Mouse (Mus musculus): ENCODE data around the gene Znhit1.

Znhit1 gene

DNA sequence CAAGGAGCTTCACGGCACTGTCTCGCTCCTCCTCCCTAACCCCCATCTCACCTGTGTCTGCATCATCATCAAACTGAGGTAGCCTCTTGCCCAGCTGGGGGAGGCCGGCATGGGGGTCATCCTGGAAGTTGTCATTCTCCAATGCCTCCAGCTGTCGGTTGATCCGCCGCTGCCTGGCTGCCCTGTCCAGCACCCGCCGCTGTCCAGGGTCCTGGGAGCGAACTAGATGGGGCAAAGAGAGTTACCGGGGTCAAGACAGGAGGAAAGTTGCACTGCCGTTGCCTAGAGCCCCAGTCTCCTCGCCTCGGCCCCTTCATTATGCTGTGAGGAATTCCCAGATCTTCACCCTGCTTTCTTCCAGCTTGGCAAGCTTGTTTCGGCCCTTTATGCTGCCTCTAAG, 3.0 kb downstream of the Znhit1 start:
- DNase-seq = no peak

DNA sequence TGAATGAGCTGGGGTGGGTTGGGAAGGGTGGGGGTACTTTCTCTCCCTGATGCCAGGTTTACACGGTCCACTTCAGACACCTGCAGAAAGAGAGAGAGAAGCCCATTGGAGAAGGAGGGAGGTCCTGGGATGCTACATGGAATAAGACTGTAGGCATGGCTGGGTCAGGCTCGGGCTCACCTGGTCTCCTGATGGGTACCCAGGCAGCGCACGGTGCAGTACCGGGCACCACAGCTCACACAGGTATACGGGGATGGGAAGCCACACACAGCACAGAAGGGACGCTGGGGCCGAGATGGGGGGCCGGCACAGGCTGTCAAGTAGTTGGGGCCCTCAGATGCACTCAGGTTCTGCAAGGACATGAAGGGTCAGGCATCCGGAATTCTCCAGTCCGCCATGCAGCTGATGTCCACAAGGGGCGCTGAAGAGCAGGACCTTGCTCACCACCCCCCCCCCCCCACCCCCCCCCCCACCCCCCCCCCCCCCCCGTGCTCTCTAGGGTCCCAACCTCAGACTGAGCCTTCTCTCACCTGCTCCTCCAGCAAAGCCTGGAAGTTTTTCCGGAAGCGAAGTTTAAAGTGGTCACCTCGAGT, 5.4 kb downstream of the Znhit1 start:
- DNase-seq = peak; percentile 45

DNA sequence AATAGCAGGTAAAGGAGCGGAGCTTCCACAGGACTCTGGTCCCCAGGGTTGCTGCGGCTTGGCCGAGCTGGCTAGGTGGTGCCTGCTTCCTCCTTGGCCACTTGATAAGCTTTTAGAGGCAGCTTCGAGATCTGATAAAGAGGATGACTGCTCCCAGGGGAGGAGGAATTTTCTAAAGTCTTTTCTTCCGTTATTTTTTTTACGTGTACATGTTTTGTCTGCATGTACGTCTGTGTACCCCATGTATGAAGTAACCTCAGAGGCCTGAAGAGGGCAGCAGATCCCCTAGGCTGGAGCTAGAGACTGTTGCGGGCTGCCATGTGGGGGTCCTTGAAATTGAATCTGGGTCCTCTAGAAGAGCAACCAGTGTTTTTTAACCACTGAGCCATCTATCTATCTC, 6.8 kb downstream of the Znhit1 start:
- no peak for DNase-seq

DNA sequence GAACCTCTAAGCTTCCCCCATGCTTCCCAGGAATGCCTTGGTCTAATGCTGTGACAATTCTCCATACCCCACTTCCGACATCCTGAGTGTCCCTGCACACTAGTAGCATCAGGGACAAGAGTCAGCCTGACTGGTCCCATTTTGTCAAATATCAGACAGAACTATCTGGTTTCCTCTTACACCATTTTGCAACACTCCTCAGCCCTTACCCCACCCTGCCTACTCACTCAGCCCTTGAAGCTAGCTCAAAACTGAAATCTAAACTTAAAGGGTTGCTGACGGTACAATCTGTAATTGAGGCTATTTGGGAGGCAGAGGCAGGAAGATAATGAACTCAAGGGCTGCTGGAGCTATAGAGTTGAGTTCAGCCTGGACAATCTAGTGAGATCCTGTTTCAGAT, 8.1 kb downstream of the Znhit1 start:
- DNase-seq = no peak

DNA sequence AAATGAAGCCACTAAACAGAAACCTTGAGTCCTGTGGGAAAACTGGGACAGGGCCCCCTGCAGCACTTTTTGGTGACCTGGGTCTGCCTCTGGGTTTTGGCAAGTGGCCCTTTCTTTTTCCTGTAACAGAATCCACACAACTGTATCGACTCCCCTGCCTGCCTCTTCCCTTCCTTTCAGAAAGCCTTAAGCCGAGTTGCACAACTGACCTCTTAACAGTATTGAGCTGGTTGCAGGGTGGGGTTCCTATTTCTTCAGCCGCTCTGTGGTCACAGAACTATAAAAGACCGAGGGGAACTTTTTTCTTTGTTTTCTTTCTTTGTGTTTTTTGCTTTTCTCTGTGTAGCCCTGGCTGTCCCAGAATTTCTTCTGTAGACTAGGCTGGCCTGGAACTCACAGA, 10.1 kb downstream of the Znhit1 start:
- DNase-seq = no peak

DNA sequence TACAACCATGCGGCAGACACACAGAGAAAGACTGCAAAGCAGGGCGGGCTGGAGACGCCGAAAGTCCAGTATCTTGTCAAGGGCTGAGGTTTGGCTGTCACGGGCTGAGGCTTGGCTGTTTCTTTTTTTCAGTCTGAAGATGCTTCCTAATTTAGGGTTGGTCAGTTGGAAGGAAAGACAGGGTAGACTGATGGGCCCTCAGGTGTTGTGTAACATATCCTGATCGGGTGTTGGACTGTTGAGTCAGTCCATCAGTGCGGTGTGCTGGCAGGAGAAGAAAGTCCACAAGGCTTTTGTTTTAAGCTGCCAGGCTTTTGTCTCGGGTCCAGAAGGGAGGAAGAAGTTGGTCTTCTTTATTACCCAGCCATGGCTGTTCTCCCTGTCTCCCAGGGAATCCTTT, 14.2 kb downstream of the Znhit1 start:
- no peak for DNase-seq

GRCm38 (mm10) chr5:136970703-136971102, 17.1 kb downstream of the Znhit1 start:
- DNase-seq = peak; percentile 87

GRCm38 (mm10) chr5:136967592-136967991, 20.2 kb downstream of the Znhit1 start:
- peak; percentile 91 for DNase-seq

DNA sequence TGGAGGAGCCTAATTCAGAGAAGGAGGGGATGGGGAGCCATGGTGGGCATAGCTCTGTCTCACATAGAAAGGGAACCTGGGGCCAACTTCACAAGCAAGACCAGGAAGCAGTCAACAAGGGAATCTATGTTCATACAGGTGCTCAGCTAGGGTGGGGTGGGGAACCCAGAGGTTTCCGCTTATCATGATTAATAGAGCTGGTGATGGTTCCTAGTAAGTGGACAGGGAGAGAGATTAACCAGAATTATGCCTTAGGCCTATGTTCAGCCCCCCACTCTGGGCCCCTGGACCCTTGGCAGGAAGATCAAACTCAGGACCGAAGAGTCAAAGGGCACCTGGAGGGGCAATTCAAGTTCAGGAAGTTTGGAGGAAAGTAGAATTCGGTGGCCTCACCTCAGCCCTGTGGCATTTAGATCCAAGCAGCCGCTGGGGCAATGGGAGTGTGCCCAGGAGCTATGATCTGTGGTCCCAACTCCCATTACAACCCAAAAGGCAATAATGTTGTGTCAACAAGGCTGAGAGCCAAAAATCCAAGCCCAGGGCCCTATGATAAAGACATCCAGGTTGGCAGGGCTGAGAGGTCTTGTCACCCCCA, 20.9 kb downstream of the Znhit1 start:
- peak; percentile 49 for DNase-seq

GRCm38 (mm10) chr5:136966331-136966730, 21.5 kb downstream of the Znhit1 start, which contains the start of gene Cldn15:
TSS of gene Cldn15 (plus strand) at chr5:136966616.
- DNase-seq = peak; percentile 78

GRCm38 (mm10) chr5:136965686-136966085, 22.1 kb downstream of the Znhit1 start:
- peak; percentile 69 for DNase-seq

- DNase-seq = no peak
Observed at GRCm38 (mm10) chr5:136965210-136965609, 22.6 kb downstream of the Znhit1 start.

- peak; percentile 38 for DNase-seq
Observed at GRCm38 (mm10) chr5:136962966-136963540, 24.8 kb downstream of the Znhit1 start.

GRCm38 (mm10) chr5:136962501-136962900, 25.3 kb downstream of the Znhit1 start:
- DNase-seq = peak; percentile 88

GRCm38 (mm10) chr5:136961983-136962461, 25.8 kb downstream of the Znhit1 start:
- peak; percentile 95 for DNase-seq

DNA sequence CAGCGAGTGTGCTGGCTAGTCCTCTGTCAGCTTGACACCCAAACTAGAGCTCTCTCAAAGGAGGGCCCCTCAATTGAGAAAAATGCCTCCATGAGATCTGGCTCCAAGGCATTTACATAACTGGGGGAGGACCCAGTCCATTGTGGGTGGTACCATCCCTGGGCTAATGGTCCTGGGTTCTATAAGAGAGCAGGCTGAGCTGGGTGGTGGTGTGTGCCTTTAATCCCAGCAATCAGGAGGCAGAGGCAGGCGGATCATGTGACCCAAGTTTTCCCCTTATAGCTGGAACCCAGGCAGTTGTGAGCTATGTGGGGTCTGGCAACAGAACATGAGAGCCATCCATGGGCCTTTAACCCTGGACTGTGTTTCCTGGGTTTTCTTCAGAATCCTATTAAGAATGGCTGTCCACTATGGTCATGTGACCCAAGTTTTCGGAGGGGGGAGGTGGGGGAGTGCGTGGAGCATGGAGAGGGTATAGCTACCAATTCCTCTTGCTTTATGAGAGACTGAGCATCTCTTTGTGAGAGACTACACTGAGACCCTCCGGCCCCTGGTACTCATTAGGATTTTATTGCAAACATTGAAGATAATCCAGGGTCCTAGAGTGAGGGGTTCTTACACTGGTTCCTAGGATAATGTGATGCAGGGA, 26.4 kb downstream of the Znhit1 start:
- peak; percentile 42 for DNase-seq

DNA sequence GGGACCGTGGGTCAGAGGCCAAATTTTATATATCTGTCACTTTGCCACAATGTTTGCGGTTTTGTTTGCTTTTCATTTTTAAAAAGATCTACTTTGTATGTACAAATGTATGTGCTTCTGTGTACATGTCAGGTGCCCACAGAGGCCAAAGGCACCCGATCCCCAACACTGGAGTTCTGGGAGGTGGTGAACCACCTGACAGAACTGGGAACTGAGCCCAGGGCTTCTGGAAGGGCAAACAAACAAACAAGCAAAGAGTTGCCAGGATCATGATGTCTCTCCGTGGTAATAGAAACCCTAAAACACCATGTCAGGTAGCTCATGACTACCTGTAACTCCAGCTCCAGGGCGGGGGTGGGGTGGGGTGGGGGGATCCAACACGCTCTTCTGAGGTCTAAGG, 27.8 kb downstream of the Znhit1 start:
- DNase-seq = peak; percentile 80

GRCm38 (mm10) chr5:136958991-136959605, 28.7 kb downstream of the Znhit1 start:
- DNase-seq = peak; percentile 92

DNA sequence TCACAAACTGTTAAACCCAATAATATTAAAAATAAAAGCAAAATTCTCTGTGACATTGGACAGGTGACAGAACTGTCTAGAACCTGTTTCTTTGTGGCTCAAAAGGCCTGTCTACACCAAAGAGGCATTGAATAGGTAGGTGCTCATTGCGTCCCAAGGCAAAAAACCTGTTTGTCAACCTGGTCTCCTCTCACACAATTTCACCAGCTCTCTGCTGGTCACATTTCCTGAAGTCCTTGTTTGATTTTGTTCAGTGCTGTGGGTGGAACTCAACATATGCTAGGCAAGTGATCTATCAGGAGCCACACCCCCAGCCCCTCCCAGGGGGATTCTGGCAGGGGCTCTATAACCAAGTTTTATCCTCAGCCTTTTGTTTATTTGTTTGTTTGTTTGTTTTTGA, 30.6 kb downstream of the Znhit1 start:
- DNase-seq = no peak

DNA sequence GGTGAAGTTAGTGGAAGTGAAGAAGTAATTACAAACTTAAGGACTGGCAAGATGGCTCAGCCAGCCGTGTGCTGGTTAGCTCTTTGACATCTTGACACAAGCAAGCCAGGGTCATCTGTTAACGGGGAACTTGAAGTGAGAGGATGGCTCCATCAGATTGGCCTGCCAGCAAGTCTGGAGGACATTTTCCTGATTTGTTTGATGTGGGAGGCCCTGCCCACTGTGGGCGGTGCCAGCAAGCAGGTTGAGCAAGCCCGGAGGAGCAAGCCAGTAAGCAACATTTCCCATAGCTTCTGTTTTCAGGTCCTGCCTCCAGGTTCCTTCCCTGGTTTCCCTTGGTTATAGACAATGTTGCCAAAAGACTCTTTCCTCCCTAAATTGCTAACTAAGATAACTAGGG, 32.2 kb downstream of the Znhit1 start:
- peak; percentile 28 for DNase-seq

GRCm38 (mm10) chr5:136953440-136953951, 34.3 kb downstream of the Znhit1 start:
- DNase-seq = peak; percentile 78

DNA sequence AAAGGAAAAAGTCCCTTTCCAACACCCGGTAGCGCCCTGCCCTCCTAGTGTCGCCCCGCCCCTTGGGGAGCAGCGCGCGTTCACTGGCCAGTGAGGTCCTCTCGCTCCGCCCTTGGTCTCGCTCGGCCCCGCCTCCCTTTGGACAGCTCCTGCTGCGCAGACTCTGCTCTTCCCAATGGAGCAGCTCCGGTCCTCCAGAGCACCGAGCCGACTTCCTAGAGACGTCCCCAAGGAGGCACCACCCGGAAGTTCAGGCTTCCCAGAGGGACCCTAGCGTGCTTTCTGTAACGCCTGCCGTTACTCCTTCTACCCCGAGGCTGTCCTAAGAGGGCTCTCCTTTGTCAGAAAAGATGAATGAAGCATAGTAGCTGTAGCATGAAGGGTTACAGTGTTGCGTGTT, 34.8 kb downstream of the Znhit1 start, which contains the start of gene Fis1:
Gene Fis1, plus strand, starts transcription at position 261 of the 400 bp plus-strand sequence.
- peak; percentile 99 for DNase-seq

GRCm38 (mm10) chr5:136952153-136952552, 35.7 kb downstream of the Znhit1 start:
- DNase-seq = no peak

All from kidney, adult 9 months (tissue).